9 mouse cellular contexts compared by ENCODE assay signal in the genomic region with DNA sequence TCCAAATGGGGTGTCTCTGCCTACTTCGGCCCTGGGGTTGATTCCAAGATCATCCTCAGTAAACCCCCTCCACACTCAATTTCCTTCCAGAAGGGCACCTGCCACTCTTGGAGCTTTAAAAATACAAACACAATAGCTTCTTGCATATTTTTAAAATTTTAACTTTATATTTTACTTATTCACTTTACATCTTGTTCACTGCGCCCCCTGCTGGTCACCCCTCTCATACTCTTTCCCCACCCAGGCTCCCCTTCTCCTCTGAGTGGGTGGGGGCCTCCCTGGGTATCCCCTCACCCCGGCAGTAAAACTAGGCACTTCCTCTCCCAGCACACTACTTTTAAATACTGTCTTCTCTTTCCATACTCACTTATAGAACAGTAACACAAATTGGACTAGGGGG.
DNase-seq lines count a peak whose midpoint lies in the region; ATAC-seq and TF ChIP-seq lines count a peak whose summit lies in the region.
"Had no signal": no experiment of that assay in that cellular context is flagged by ENCODE, and none has a peak within 500 bp of the region (broad histone marks: within the 10 kb centered on the region; RNA-seq: fewer than 3 reads in every experiment).

No protein-coding gene starts in this region.

- no peak for ATAC-seq in lung, embryonic 14.5 days (ENCODE audit: insufficient read depth)
- ATAC-seq in forebrain, embryonic 15.5 days (replicated peaks) = no peak

- H3K4me3 ChIP-seq in heart, embryonic 10.5 days = no peak overlapping the region
- H3K4me3 ChIP-seq in lung, embryonic 14.5 days (ENCODE audit: low read depth, low read length) = no peak overlapping the region
- H3K4me3 ChIP-seq in forebrain, embryonic 15.5 days = no peak overlapping the region

- no peak overlapping the region for H3K4me2 ChIP-seq in lung, embryonic 14.5 days
- no peak overlapping the region for H3K4me2 ChIP-seq in forebrain, embryonic 15.5 days (replicated peaks)

- peak; percentile 19 for TF ChIP-seq CTCF in lung, embryonic 14.5 days (IDR thresholded peaks at IDR 0.05; ENCODE audit: low read depth)

- peaks cover 15% of the 10 kb centered on the region for H3K9me3 ChIP-seq in heart, embryonic 10.5 days
- H3K9me3 ChIP-seq in lung, embryonic 14.5 days (ENCODE audit: low read depth, low read length) = peaks cover 10% of the 10 kb centered on the region; the same call in 1 of the 2 replicates
- no peaks in the 10 kb centered on the region for H3K9me3 ChIP-seq in forebrain, embryonic 15.5 days

- DNase-seq in heart, adult 11 months = peak; percentile 63
- no peak for DNase-seq in heart, embryonic 10.5 days (ENCODE audit: low spot score)
- peak; percentile 42 for DNase-seq in urinary bladder, postnatal 25 days (ENCODE audit: low spot score)
- no peak for DNase-seq in urinary bladder, postnatal 10 days (ENCODE audit: low spot score)
- peak; percentile 16 for DNase-seq in lung, embryonic 14.5 days
- no peak for DNase-seq in yolk sac, embryonic 10.5 days (ENCODE audit: low spot score)
- DNase-seq in cerebellum, adult 9-11 months = no peak

- H3K27me3 ChIP-seq in heart, embryonic 10.5 days (ENCODE audit: insufficient read depth, poor library complexity, severe bottlenecking) = no peaks in the 10 kb centered on the region
- H3K27me3 ChIP-seq in lung, embryonic 14.5 days (ENCODE audit: insufficient read depth, low read length) = no peaks in the 10 kb centered on the region
- H3K27me3 ChIP-seq in forebrain, embryonic 15.5 days = no peaks in the 10 kb centered on the region

- WGBS in heart, embryonic 10.5 days = 77% methylated on average over 3 of the region's 3 CpGs
- WGBS in lung, embryonic 14.5 days = 79% methylated on average over 3 of the region's 3 CpGs
- WGBS in forebrain, embryonic 15.5 days = 94% methylated on average over 3 of the region's 3 CpGs

- no peaks in the 10 kb centered on the region for H3K4me1 ChIP-seq in heart, embryonic 10.5 days
- no peaks in the 10 kb centered on the region for H3K4me1 ChIP-seq in lung, embryonic 14.5 days (ENCODE audit: insufficient read depth)
- H3K4me1 ChIP-seq in forebrain, embryonic 15.5 days = no peaks in the 10 kb centered on the region

- no peak overlapping the region for H3K27ac ChIP-seq in heart, embryonic 10.5 days
- no peak overlapping the region for H3K27ac ChIP-seq in lung, embryonic 14.5 days (ENCODE audit: low read depth)
- H3K27ac ChIP-seq in forebrain, embryonic 15.5 days (replicated peaks) = no peak overlapping the region
- H3K27ac ChIP-seq: macrophage had no signal

- H3K36me3 ChIP-seq in heart, embryonic 10.5 days = no peaks in the 10 kb centered on the region
- H3K36me3 ChIP-seq in lung, embryonic 14.5 days (ENCODE audit: insufficient read depth) = no peaks in the 10 kb centered on the region
- no peaks in the 10 kb centered on the region for H3K36me3 ChIP-seq in forebrain, embryonic 15.5 days

- no peak overlapping the region for H3K9ac ChIP-seq in lung, embryonic 14.5 days
- no peak overlapping the region for H3K9ac ChIP-seq in forebrain, embryonic 15.5 days (replicated peaks)

Comparison
In these comparisons a context has a peak if more than half of its experiments do, and no peak if none do; other contexts are left out.
1. DNase-seq: peak in heart, adult 11 months (single experiment), urinary bladder, postnatal 25 days (single experiment) and lung, embryonic 14.5 days (single experiment); none in heart, embryonic 10.5 days (single experiment), urinary bladder, postnatal 10 days (single experiment), yolk sac, embryonic 10.5 days (single experiment) and cerebellum, adult 9-11 months (single experiment).